Mouse (Mus musculus) inflammation-experienced regulatory T-cells, adult 6 months (primary cell): ENCODE data around the gene Gm3543. TPM values are rescaled to one million over a fixed set of nuclear protein-coding genes. Genes with fewer than 3 reads are reported as not detected.
"Not testable (repeated sequence)": the region's sequence is repeated elsewhere in the genome, so short reads cannot be mapped to it uniquely, and the experiment has no call there.

Experiments used
- ATAC-seq: one replicate; pipeline ENCODE4 v1.8.0; 2017
- polyA plus RNA-seq, 3 experiments: library from polyadenylated mRNA; unstranded; fragments of 100-300 nt; shearing (Covaris generic); gene quantifications; one replicate each; pipeline ENCODE4 v1.2.1; 2017

The Gm3543 gene
- polyA plus RNA-seq, result not detected

DNA sequence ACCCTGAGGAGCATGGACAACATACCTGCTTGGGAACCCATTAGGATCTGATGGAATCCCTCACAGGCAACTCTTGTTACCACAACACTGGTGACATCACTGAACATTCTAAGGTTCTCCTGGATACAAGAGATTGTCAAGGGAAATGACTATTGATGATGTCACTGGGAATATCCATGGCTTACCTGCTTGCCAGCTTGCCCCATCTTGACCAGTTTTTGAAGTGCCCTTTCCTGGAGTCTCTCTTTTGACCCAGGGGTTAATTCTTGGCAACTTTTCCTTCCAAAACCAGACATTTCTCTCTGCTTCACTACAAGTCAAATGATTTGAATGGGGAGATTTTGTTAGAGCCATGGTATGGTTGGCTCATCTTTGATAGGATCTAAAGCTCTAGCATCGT is at the start of gene Gm3543:
Gm3543 (minus strand) TSS at position 101 of the 400 bp plus-strand sequence.
- ATAC-seq, result not testable (repeated sequence)

DNA sequence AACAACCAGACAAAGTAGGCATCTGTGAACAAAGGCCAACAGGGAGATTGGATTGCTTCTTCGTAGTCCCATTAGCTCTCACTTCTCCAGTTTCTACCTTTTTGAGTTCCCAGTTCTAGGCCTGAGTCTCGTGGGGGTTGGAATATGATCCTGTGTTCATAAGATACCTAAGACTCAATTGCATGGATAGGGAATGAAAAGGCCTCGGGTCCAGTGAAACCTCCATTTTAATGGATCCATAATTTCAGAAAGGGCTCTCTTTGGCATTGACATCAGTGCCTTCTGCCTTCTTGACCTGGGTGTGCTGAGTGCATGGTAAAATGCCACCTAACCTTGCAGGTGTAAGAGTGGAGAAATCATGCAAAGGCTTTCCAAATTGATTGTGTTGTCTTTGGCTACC is 14.5 kb downstream of the Gm3543 start:
- ATAC-seq, result not testable (repeated sequence)

DNA sequence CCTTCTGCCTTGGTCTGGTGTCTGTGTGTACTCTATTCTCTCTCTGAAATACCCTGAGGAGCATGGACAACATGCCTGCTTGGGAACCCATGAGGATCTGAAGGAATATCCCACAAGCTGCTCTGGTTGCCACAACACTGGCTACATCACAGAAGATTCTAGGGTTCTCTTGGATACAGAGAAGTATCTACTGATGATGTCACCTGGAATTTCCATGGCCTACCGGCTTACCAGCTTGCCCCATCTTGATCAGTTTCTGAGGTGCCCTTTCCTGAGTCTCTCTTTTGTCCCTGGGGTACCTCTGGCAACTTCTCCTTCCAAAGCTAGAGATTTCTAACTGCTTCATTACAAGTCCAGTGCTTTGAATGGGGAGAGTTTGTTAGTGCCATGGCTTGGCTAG is 15.3 kb downstream of the Gm3543 start, which contains the start of gene Gm6401:
Gm6401 (minus strand) TSS at position 101 of the 400 bp plus-strand sequence.
- ATAC-seq, result not testable (repeated sequence)

DNA sequence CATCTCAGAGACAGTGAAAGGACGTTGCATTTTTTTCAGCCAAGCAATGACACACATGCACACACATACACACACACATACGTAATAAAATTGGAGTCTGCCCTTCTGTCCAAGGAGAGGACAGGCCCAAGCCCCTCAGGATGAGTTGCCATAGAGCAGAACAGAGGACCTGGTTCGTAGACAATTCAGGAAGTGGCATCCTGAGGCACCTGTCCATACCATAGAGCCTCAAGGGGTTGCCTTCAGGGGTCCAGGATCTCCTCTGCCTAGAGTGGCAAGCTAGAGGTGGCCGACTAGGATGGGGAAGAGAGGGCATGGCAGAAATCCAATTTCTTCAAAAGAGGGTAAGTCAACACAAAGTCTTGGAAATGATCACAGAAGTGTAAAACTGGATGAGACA is 19.0 kb downstream of the Gm3543 start:
- not testable (repeated sequence) for ATAC-seq

DNA sequence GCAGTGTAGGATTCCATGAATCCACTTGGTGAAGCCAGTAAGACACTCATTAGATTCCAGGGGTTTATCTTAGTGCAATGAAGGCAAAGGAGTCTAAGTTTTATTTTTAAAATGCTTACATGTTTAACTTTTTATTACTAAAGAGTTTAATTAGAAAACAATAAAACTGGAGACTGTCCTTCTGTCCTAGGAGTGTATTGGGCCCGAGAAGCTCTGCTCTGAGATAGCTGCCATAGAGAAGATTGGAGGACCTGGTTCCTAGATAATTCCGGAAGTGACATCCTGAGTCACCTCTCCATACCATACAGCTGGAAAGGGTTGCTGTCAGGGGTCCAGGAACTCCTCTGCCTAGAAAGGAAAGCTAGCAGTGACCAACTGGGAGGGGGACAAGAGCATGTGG is 39.4 kb downstream of the Gm3543 start, which contains the start of gene 1700024B05Rik:
1700024B05Rik (plus strand) TSS at position 301 of the 400 bp plus-strand sequence.
- not testable (repeated sequence) for ATAC-seq

Other genes starting within 250 kb of the Gm3543 start
- gene Gm7929, start 232.7 kb downstream of the Gm3543 start, polyA plus RNA-seq, result not detected
- not detected for gene Gm47189, start 210.9 kb downstream of the Gm3543 start, polyA plus RNA-seq
- gene Gm7980, start 76.0 kb downstream of the Gm3543 start, polyA plus RNA-seq, result not detected
- gene 1700049E17Rik1, start 58.4 kb downstream of the Gm3543 start, polyA plus RNA-seq, result not detected
- gene 1700024B05Rik, start 39.3 kb downstream of the Gm3543 start, polyA plus RNA-seq, result not detected
- gene Gm6401, start 15.4 kb downstream of the Gm3543 start, polyA plus RNA-seq, result not detected
- not detected for gene Gm7951, start 134.0 kb upstream of the Gm3543 start, polyA plus RNA-seq
- gene Gm17027, start 179.3 kb upstream of the Gm3543 start, polyA plus RNA-seq, result not detected
- not detected for gene Gm3573, start 207.5 kb upstream of the Gm3543 start, polyA plus RNA-seq